Mouse (Mus musculus) naive thymus-derived CD4-positive, alpha-beta T cell, adult 2 months (primary cell): ENCODE measurements around the gene Adam10.

Experiments used
- DNase-seq: peaks from one replicate; pipeline ENCODE4 v3.0.0-alpha.2; 2011; ENCODE audit warnings: low read depth

Adam10 gene

GRCm38 (mm10) chr9:70673656-70674055, 5.1 kb upstream of the Adam10 start:
- DNase-seq = no peak

DNA sequence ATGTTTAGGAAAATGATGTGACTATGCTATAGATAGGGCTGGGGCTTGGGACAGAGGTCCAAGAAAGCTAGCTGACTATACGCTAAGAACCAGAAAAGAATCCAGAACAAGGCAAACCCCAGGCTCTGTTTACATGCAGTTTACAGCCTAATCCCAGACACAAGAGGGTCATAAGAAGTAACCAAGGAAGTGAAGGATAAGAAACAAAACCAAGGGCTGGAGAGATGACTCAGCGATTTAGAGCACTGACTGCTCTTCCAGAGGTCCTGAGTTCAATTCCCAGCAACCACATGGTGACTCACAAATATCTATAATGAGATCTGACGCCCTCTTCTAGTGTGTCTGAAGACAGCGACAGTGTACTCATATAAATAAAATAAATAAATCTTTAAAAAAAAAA, 3.7 kb upstream of the Adam10 start:
- no peak for DNase-seq

DNA sequence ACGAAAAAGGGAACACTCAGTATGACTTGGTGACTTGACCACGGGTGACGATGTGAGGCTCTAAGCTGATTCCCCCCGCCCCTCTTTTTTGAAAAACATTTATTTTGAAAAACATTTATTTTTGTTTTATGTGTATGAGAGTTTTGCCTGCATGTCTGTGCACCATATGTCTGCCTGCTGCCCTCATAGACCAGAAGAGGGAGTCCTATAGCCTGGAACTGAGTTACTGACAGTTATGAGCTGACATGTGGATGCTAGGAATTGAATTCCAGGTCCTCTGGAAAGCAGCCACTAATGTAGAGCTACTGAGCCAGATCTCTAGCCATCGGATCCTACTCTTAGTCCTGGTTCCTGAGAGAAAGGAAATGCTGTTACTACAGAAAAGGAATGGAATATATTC, 2.8 kb upstream of the Adam10 start:
- DNase-seq = no peak

GRCm38 (mm10) chr9:70679132-70680091, 615 bp downstream of the Adam10 start:
- DNase-seq = peak; percentile 59

GRCm38 (mm10) chr9:70682202-70682601, 3.4 kb downstream of the Adam10 start:
- no peak for DNase-seq

GRCm38 (mm10) chr9:70688301-70688968, 9.6 kb downstream of the Adam10 start:
- DNase-seq = no peak

DNA sequence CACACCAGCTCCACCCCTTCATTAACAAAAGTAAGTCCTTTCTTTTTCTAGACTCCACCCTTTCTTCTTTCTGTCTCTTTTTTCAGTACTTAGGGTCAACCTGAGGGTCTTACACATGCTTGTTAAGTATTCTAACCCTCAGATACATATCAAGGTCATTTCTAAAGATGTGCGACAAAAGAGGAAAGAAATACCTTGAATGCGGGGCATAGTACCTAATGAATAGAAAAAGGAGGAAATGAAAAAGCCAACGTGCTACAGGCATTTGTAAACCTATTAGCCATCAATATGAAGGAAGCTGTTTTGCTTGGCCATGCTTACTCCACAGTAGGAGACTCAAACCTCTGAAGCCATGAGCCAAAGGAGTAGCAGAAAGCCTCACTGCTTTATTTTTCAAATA, 11.1 kb downstream of the Adam10 start:
- DNase-seq = no peak

DNA sequence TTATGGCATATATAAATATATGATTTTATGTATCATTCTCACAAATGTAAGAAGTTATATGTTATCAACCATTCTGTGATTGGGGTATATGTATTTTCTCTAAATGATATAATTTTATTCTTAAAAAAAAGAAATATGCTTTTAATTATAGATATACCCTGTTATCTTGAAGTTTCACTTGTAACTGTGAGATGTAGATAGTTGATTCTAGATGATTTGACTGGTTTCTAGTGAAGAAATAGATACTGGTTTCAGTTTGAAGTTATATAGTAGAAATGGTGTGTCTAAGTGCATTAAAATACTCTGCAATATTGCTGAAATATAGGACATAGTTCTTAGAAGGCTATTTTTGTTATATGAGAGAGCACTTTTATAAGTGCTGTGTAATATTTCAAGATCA, 11.8 kb downstream of the Adam10 start:
- DNase-seq = no peak

- DNase-seq = no peak
Observed at GRCm38 (mm10) chr9:70691772-70692693, 13.2 kb downstream of the Adam10 start.

GRCm38 (mm10) chr9:70695723-70696122, 16.9 kb downstream of the Adam10 start:
- DNase-seq = peak; percentile 53

DNA sequence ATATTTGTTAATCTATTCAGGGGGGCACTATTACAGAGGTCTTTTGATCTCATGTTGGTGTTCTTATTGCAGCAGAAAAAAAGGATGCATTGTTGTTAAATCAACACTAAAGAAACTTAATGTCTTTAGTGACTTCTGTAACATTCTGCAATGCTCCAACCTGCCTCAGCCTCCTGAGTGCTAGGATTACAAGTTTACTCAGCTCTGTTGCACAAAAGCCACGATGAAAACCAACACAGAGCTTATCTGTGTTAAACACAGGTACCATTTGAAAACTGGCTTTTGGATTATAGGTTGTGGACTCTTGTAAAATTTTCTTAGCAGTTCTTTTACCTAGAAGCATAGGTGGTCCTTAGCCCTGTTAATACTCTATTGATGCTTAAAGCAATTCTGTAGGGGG, 19.3 kb downstream of the Adam10 start:
- DNase-seq = no peak

DNA sequence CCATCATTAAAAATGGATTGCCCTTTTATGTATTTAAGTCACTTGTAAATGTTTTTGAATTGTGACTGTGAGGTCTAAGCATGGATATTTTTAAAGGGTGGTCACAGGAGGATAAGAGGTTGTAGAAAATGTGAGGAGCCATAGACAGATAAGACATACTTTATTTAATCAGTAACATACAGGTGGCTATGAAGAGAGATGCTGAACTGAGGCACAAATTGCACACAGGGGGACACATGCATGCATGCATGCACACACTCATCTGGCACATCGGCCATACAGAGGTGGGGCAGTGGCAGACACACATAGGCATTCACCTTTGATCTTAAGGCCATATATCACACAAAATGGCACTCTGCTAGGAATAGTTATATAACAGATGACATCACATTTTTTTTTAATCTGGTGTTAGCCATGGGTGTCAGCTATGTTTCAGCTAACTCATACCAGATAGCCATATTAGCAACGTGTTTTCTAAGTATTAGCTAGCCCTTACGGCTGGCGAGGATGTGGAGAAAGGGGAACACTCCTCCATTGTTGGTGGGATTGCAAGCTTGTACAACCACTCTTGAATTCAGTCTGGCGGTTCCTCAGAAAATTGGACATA, 24.9 kb downstream of the Adam10 start:
- DNase-seq = no peak

GRCm38 (mm10) chr9:70706444-70706843, 27.6 kb downstream of the Adam10 start:
- no peak for DNase-seq

DNA sequence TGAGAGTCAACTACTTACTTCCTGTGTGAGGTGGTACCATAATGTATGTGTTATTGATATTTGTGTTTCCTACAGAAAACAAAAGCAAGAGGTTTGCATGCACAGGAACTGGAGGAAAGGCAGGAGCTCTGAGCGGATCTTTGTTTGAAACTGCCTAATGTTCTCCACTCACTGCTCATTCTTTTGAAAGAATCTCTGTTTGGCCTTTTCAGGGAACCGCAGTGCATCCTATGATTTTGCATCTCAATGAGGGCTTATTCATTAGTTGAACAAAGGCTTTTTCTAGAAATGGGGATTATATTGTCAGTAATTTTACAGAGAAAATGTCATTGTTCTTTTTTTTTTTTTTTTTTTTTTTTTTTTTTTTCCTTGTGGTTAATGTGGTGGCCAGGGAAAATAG, 50.7 kb downstream of the Adam10 start:
- DNase-seq = no peak

GRCm38 (mm10) chr9:70731079-70731478, 52.3 kb downstream of the Adam10 start:
- DNase-seq = no peak

GRCm38 (mm10) chr9:70733208-70733607, 54.4 kb downstream of the Adam10 start:
- no peak for DNase-seq

- DNase-seq = no peak
Observed at GRCm38 (mm10) chr9:70739998-70740397, 61.2 kb downstream of the Adam10 start.

GRCm38 (mm10) chr9:70751504-70752222, 72.9 kb downstream of the Adam10 start:
- DNase-seq = no peak

DNA sequence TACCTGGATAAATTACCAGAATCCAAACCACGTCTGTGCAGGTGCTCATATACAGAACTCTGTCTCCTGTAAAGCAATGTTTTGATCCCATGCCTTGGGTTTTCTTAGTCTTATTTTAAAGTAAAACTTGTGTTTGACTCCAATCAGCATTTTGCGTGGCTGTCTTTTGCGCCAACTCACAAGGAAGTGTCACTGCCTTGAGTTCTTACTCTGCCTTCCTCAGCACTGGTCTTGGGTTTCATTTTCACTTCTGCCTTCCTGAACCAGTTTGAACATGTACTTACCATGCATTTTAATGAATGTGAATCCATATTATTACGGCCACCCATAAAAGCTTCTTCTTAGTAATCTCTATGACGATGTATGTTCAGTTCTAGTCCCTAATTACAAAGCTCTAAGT, 82.2 kb downstream of the Adam10 start:
- peak; percentile 59 for DNase-seq

- DNase-seq = no peak
Observed at GRCm38 (mm10) chr9:70775517-70775916, 96.7 kb downstream of the Adam10 start.

GRCm38 (mm10) chr9:70782191-70782590, 103.4 kb downstream of the Adam10 start:
- DNase-seq = no peak
